Comparison of ENCODE assay signal across 22 mouse cellular contexts in the genomic region with DNA sequence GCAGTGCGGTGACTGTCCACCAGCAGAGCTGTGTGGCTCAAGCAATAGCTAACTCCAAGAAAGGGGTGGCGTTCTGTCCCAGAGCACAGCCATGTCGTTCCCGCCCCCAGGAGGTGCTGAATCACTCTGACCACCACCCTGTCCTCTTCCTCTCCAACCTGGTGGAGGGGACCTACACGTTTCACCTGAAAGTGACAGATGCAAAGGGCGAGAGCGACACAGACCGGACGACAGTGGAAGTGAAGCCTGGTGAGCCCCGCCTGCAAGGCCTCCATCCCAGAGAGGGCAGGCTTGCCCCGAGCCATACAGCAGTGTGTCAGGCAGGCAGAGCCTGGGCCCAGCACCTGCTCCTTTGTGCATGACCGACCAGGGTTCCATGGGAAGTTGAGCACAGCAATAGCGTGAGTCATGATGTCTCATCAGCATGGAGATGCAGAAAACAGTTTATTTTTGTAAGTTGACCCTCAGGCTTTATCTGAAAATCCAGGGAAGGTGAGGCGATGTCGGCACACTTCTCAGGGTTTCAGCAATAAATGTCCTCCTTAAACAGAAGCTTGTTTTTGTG.
DNase-seq lines count a peak whose midpoint lies in the region; ATAC-seq and TF ChIP-seq lines count a peak whose summit lies in the region.
"Had no signal": no experiment of that assay in that cellular context is flagged by ENCODE, and none has a peak within 500 bp of the region (broad histone marks: within the 10 kb centered on the region; RNA-seq: fewer than 3 reads in every experiment).

No protein-coding gene starts in this region.

- 88% methylated on average over 15 of the region's 15 CpGs for WGBS in hindbrain, embryonic 15.5 days
- WGBS in hindbrain, embryonic 16.5 days, result 89% methylated on average over 15 of the region's 15 CpGs
- WGBS in kidney, embryonic 16.5 days, result 81% methylated on average over 15 of the region's 15 CpGs

- ATAC-seq in hindbrain, embryonic 15.5 days (ENCODE audit: low FRiP score, low read depth), result peak; percentile 66; the same call in 1 of the 2 replicates
- ATAC-seq in hindbrain, embryonic 16.5 days, result no peak
- ATAC-seq in kidney, embryonic 16.5 days (ENCODE audit: low FRiP score, low TSS enrichment), result no peak
- ATAC-seq: forebrain, embryonic 16.5 days; inflammation-experienced regulatory T-cells, adult 6 months; liver, postnatal 0 days had no signal

- peaks cover 5% of the 10 kb centered on the region; the same call in 1 of the 2 replicates for H3K4me1 ChIP-seq in hindbrain, embryonic 15.5 days (replicated peaks)
- H3K4me1 ChIP-seq in hindbrain, embryonic 16.5 days (ENCODE audit: control insufficient read depth, insufficient read depth, low read depth, low read length), result no peaks in the 10 kb centered on the region; the same call in 1 of the 2 replicates
- H3K4me1 ChIP-seq in E14TG2a.4 (replicated peaks; ENCODE audit: low read depth, low read length), result peaks cover 83% of the 10 kb centered on the region
- H3K4me1 ChIP-seq in kidney, embryonic 16.5 days (ENCODE audit: insufficient read depth, low read length), result no peaks in the 10 kb centered on the region
- H3K4me1 ChIP-seq: limb, embryonic 10.5 days had no signal

- no peak overlapping the region for H3K9ac ChIP-seq in hindbrain, embryonic 15.5 days
- H3K9ac ChIP-seq in hindbrain, embryonic 16.5 days (ENCODE audit: low read depth, low read length), result no peak overlapping the region
- H3K9ac ChIP-seq in kidney, embryonic 16.5 days (replicated peaks; ENCODE audit: low read length), result no peak overlapping the region
- H3K9ac ChIP-seq: liver, postnatal 0 days; neural tube, embryonic 15.5 days had no signal

- no peak overlapping the region for H3K4me2 ChIP-seq in hindbrain, embryonic 15.5 days
- H3K4me2 ChIP-seq in hindbrain, embryonic 16.5 days (ENCODE audit: low read length), result no peak overlapping the region
- peak overlapping the region; percentile 3 for H3K4me2 ChIP-seq in myocyte (ENCODE audit: low read depth)
- H3K4me2 ChIP-seq in kidney, embryonic 16.5 days (replicated peaks; ENCODE audit: low read depth, low read length), result no peak overlapping the region
- H3K4me2 ChIP-seq: neural tube, embryonic 15.5 days had no signal

- TF ChIP-seq CTCF in E14TG2a.4 (conservative IDR thresholded peaks at IDR 0.05; ENCODE audit: low read length), result peak; percentile 18; the same call in 1 of the 2 replicates

- no peak overlapping the region for H3K27ac ChIP-seq in hindbrain, embryonic 15.5 days (replicated peaks)
- H3K27ac ChIP-seq in hindbrain, embryonic 16.5 days (ENCODE audit: low read depth, low read length), result no peak overlapping the region
- no peak overlapping the region for H3K27ac ChIP-seq in kidney, embryonic 16.5 days (ENCODE audit: low read length)
- H3K27ac ChIP-seq: heart, embryonic 10.5 days; limb, embryonic 10.5 days; neural tube, embryonic 15.5 days had no signal

- no peak overlapping the region for H3ac ChIP-seq in myocyte (ENCODE audit: control insufficient read depth, insufficient read length)

- no peak overlapping the region for H3K4me3 ChIP-seq in hindbrain, embryonic 15.5 days
- no peak overlapping the region for H3K4me3 ChIP-seq in hindbrain, embryonic 16.5 days (ENCODE audit: low read length)
- peak overlapping the region; percentile 63 for H3K4me3 ChIP-seq in E14TG2a.4 (replicated peaks; ENCODE audit: low read length)
- no peak overlapping the region for H3K4me3 ChIP-seq in myocyte
- H3K4me3 ChIP-seq in kidney, embryonic 16.5 days (ENCODE audit: low read length), result no peak overlapping the region
- H3K4me3 ChIP-seq: erythroblast, embryonic 14.5 days; heart, embryonic 10.5 days; limb, embryonic 10.5 days; neural tube, embryonic 15.5 days had no signal

- no peaks in the 10 kb centered on the region for H3K79me2 ChIP-seq in myocyte (ENCODE audit: control insufficient read depth, insufficient read depth)

- no peaks in the 10 kb centered on the region for H3K9me3 ChIP-seq in hindbrain, embryonic 15.5 days
- H3K9me3 ChIP-seq in hindbrain, embryonic 16.5 days (ENCODE audit: control insufficient read depth, low read length), result no peaks in the 10 kb centered on the region
- no peaks in the 10 kb centered on the region for H3K9me3 ChIP-seq in E14TG2a.4 (ENCODE audit: low read length)
- no peaks in the 10 kb centered on the region for H3K9me3 ChIP-seq in kidney, embryonic 16.5 days (ENCODE audit: low read length)
- H3K9me3 ChIP-seq: heart, embryonic 10.5 days; limb, embryonic 10.5 days; neural tube, embryonic 15.5 days had no signal

- DNase-seq in R1 (ENCODE audit: low read depth, low spot score), result peak; percentile 48
- no peak for DNase-seq in lung, postnatal 25 days (ENCODE audit: low spot score)
- DNase-seq: cerebellum, adult 18-20 months; cerebellum, postnatal 25 days; gastrocnemius, postnatal 36 days; kidney, adult 8-10 months; kidney, postnatal 25 days; liver, postnatal 0 days; lung, postnatal 10 days; midbrain, embryonic 14.5 days; thymus, postnatal 25 days had no signal

- TF ChIP-seq POLR2A in myocyte (IDR thresholded peaks at IDR 0.05; ENCODE audit: insufficient read length, low read depth), result no peak

- H3K27me3 ChIP-seq in hindbrain, embryonic 15.5 days, result no peaks in the 10 kb centered on the region
- no peaks in the 10 kb centered on the region for H3K27me3 ChIP-seq in hindbrain, embryonic 16.5 days (replicated peaks; ENCODE audit: control insufficient read depth, insufficient read depth, low read length)
- no peaks in the 10 kb centered on the region for H3K27me3 ChIP-seq in E14TG2a.4 (ENCODE audit: insufficient read depth, low read length)
- no peaks in the 10 kb centered on the region for H3K27me3 ChIP-seq in myocyte (ENCODE audit: control insufficient read depth, insufficient read depth, insufficient read length)
- no peaks in the 10 kb centered on the region for H3K27me3 ChIP-seq in kidney, embryonic 16.5 days (ENCODE audit: insufficient read depth, low read length)
- H3K27me3 ChIP-seq: neural tube, embryonic 15.5 days had no signal

- peaks cover 7% of the 10 kb centered on the region; the same call in 1 of the 2 replicates for H3K36me3 ChIP-seq in hindbrain, embryonic 15.5 days
- H3K36me3 ChIP-seq in hindbrain, embryonic 16.5 days (ENCODE audit: control insufficient read depth, insufficient read depth, low read length), result peaks cover 17% of the 10 kb centered on the region
- H3K36me3 ChIP-seq in E14TG2a.4 (ENCODE audit: insufficient read depth, low read length) (no peaks in the 10 kb centered on the region), myocyte (ENCODE audit: control insufficient read depth, insufficient read depth) (peaks cover 3% of the 10 kb centered on the region)
- H3K36me3 ChIP-seq in kidney, embryonic 16.5 days (ENCODE audit: insufficient read depth, low read length), result peaks cover 21% of the 10 kb centered on the region

TF ChIP-seq in myocyte, 11 proteins besides CTCF, POLR2A, EP300 and RAD21:
- no peak for TF ChIP-seq CEBPB (IDR thresholded peaks at IDR 0.05; ENCODE audit: insufficient read depth, poor library complexity, severe bottlenecking)
- peak in 2 of 3 experiments; percentile 68 to 78 for TF ChIP-seq MYOD1 (IDR thresholded peaks at IDR 0.05; ENCODE audit: control insufficient read depth in 1 of 3, insufficient read length in 2 of 3, low read depth in 2 of 3)
- TF ChIP-seq MYOG (IDR thresholded peaks at IDR 0.05; ENCODE audit: control insufficient read depth in 1 of 3, insufficient read depth in 1 of 3, insufficient read length in 2 of 3, low read depth in 2 of 3), result peak in 2 of 3 experiments; percentile 63 to 80
